Mouse (Mus musculus): ENCODE data around the gene Ppp1ca. TPM values are rescaled to one million over a fixed set of nuclear protein-coding genes. Genes with fewer than 3 reads are reported as not detected.

Gene Ppp1ca
- polyA plus RNA-seq, 1 experiment from 2014 or later = 780 TPM

DNA sequence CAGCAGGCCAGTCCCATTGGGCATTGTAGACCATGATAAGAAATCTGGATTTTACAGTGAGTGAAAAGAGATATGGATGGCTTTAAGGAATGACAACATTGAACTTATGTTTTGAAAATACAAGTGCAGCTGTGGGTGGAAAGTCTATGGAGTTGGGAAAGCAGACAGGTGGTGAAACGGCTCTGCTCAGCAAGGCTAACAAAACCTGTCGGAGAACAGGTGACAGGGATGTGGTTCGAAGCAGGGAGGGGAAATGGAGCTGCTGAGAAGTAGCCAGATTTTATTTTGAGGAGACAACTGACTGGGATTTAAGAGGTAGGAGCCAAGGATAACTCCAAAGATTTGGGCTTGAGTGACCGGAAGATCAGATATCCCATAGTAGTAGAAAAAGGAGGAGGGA, 42.7 kb downstream of the Ppp1ca start:
- no peaks in the 10 kb centered on the region for H3K9me3 ChIP-seq (ENCODE audit: control insufficient read depth, low read depth, low read length)
- no peak overlapping the region for H3K9ac ChIP-seq (replicated peaks; ENCODE audit: low read depth, low read length)
- H3K4me1 ChIP-seq (ENCODE audit: control insufficient read depth, insufficient read depth, low read length) = peaks cover 21% of the 10 kb centered on the region; the same call in 1 of the 2 replicates
- no peak overlapping the region for H3K27ac ChIP-seq (ENCODE audit: low read length)
- H3K4me2 ChIP-seq (replicated peaks; ENCODE audit: low read depth, low read length) = no peak overlapping the region
- WGBS = 75% methylated on average over 4 of the region's 4 CpGs
- no peak overlapping the region for H3K4me3 ChIP-seq (ENCODE audit: low read depth, low read length)
- no peak for ATAC-seq (ENCODE audit: insufficient number of reproducible peaks, insufficient read depth, low FRiP score, low read depth)
- H3K27me3 ChIP-seq (ENCODE audit: control insufficient read depth, insufficient read depth, low read length) = no peaks in the 10 kb centered on the region
- H3K36me3 ChIP-seq (ENCODE audit: control insufficient read depth, insufficient read depth, low read length) = no peaks in the 10 kb centered on the region

DNA sequence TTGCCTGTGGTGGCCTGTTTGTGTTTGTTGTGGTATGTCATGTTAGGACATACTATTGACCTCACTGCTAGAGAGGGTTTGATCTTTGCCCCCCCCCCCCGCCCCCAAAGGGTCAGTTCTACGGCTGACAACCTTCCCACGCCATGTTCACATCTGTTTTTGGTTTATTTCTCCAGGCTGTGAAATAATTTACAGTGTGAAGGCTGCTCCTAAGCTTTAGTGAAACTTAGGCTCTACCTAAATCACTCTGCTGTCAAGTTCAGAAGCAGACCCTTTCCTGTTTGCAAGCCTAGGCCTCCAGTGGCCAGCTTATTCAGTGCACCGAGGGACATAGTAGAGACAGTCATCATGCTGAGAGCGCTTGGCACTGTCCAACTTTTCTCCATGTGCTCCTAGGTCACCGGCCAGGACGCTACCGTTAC, 48.4 kb downstream of the Ppp1ca start:
- Histone ChIP-seq H3K36me3 (ENCODE audit: control insufficient read depth, insufficient read depth, low read length) (no peaks in the 10 kb centered on the region), H3K9ac (replicated peaks; ENCODE audit: low read depth, low read length) (no peak overlapping the region), H3K27me3 (ENCODE audit: control insufficient read depth, insufficient read depth, low read length) (no peaks in the 10 kb centered on the region), H3K4me1 (ENCODE audit: control insufficient read depth, insufficient read depth, low read length) (no peaks in the 10 kb centered on the region), H3K27ac (ENCODE audit: low read length) (no peak overlapping the region), H3K4me2 (replicated peaks; ENCODE audit: low read depth, low read length) (no peak overlapping the region), H3K4me3 (ENCODE audit: low read depth, low read length) (no peak overlapping the region), H3K9me3 (ENCODE audit: control insufficient read depth, low read depth, low read length) (no peaks in the 10 kb centered on the region)
- 51% methylated on average over 8 of the region's 8 CpGs for WGBS
- ATAC-seq (ENCODE audit: insufficient number of reproducible peaks, insufficient read depth, low FRiP score, low read depth) = no peak

- no peaks in the 10 kb centered on the region for H3K27me3 ChIP-seq (ENCODE audit: control insufficient read depth, insufficient read depth, low read length)
- H3K9ac ChIP-seq (replicated peaks; ENCODE audit: low read depth, low read length) = no peak overlapping the region
- ATAC-seq (ENCODE audit: insufficient number of reproducible peaks, insufficient read depth, low FRiP score, low read depth) = no peak
- no peaks in the 10 kb centered on the region for H3K36me3 ChIP-seq (ENCODE audit: control insufficient read depth, insufficient read depth, low read length)
- H3K9me3 ChIP-seq (ENCODE audit: control insufficient read depth, low read depth, low read length) = no peaks in the 10 kb centered on the region
- 59% methylated on average over 3 of the region's 3 CpGs for WGBS
- H3K4me2 ChIP-seq (replicated peaks; ENCODE audit: low read depth, low read length) = no peak overlapping the region
- H3K4me3 ChIP-seq (ENCODE audit: low read depth, low read length) = no peak overlapping the region
- H3K27ac ChIP-seq (ENCODE audit: low read length) = no peak overlapping the region
- H3K4me1 ChIP-seq (ENCODE audit: control insufficient read depth, insufficient read depth, low read length) = no peaks in the 10 kb centered on the region
Observed at GRCm38 (mm10) chr19:4242416-4242815, 50.6 kb downstream of the Ppp1ca start.

DNA sequence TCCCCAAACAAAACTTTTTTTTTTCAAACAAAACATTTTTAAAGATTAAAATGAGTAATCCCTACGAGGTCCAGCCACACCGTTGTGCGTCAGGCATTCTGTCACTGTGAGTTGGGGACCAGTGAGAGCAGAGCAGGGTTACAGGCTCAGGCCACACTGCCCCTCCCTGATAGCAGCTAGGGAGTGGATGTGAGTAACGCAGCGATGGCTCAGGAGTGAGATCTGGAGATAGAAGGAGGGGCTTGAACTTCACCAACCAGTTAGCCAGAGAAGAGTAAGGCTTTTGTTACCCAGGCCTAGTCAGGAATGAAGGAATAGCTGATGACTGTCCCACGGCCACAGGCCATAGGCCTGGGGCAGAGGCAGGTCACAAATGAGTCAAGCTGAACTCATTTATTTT, 52.9 kb downstream of the Ppp1ca start:
- Histone ChIP-seq H3K9ac (replicated peaks; ENCODE audit: low read depth, low read length) (no peak overlapping the region), H3K36me3 (ENCODE audit: control insufficient read depth, insufficient read depth, low read length) (no peaks in the 10 kb centered on the region), H3K4me2 (replicated peaks; ENCODE audit: low read depth, low read length) (no peak overlapping the region), H3K27ac (ENCODE audit: low read length) (no peak overlapping the region), H3K4me3 (ENCODE audit: low read depth, low read length) (no peak overlapping the region), H3K27me3 (ENCODE audit: control insufficient read depth, insufficient read depth, low read length) (no peaks in the 10 kb centered on the region), H3K9me3 (ENCODE audit: control insufficient read depth, low read depth, low read length) (no peaks in the 10 kb centered on the region), H3K4me1 (ENCODE audit: control insufficient read depth, insufficient read depth, low read length) (no peaks in the 10 kb centered on the region)
- WGBS = 81% methylated on average over 6 of the region's 6 CpGs
- ATAC-seq (ENCODE audit: insufficient number of reproducible peaks, insufficient read depth, low FRiP score, low read depth) = no peak

Small RNA genes lying within 50 kb of the gene (microRNA-seq; reads per million reads assigned to microRNA genes)
- not detected for gene Gm26115

Other genes with a start within 250 kb of the Ppp1ca start
- 0.09 TPM in 1 of 2 replicates, not detected in the other for gene Aldh3b3, start 233.4 kb upstream of the Ppp1ca start, polyA plus RNA-seq (2014; fragmentation: Nextera tagmentation; extraction: Ambion mirVana)
- gene Aldh3b2, start 219.7 kb upstream of the Ppp1ca start, polyA plus RNA-seq (2014; fragmentation: Nextera tagmentation; extraction: Ambion mirVana) = 11.7 and 14.4 TPM in 2 replicates
- 7.8 and 8.8 TPM in 2 replicates for gene Acy3, start 205.5 kb upstream of the Ppp1ca start, polyA plus RNA-seq (2014; fragmentation: Nextera tagmentation; extraction: Ambion mirVana)
- gene Tbx10, start 199.3 kb upstream of the Ppp1ca start, polyA plus RNA-seq (2014; fragmentation: Nextera tagmentation; extraction: Ambion mirVana) = not detected in 2 replicates
- gene Nudt8, start 191.5 kb upstream of the Ppp1ca start, polyA plus RNA-seq (2014; fragmentation: Nextera tagmentation; extraction: Ambion mirVana) = 30.9 and 42.2 TPM in 2 replicates
- gene Gm49405, start 191.4 kb upstream of the Ppp1ca start, polyA plus RNA-seq (2014; fragmentation: Nextera tagmentation; extraction: Ambion mirVana) = 3.3 TPM in 2 replicates
- gene Doc2g, start 188.8 kb upstream of the Ppp1ca start, polyA plus RNA-seq (2014; fragmentation: Nextera tagmentation; extraction: Ambion mirVana) = 4.5 TPM in 2 replicates
- 195 and 205 TPM in 2 replicates for gene Ndufv1, start 179.3 kb upstream of the Ppp1ca start, polyA plus RNA-seq (2014; fragmentation: Nextera tagmentation; extraction: Ambion mirVana)
- 635 and 672 TPM in 2 replicates for gene Gstp1, start 154.1 kb upstream of the Ppp1ca start, polyA plus RNA-seq (2014; fragmentation: Nextera tagmentation; extraction: Ambion mirVana)
- 10.4 and 18.0 TPM in 2 replicates for gene Gstp2, start 146.0 kb upstream of the Ppp1ca start, polyA plus RNA-seq (2014; fragmentation: Nextera tagmentation; extraction: Ambion mirVana)
- not detected in 2 replicates for gene Gstp3, start 132.5 kb upstream of the Ppp1ca start, polyA plus RNA-seq (2014; fragmentation: Nextera tagmentation; extraction: Ambion mirVana)
- gene Cabp2, start 110.5 kb upstream of the Ppp1ca start, polyA plus RNA-seq (2014; fragmentation: Nextera tagmentation; extraction: Ambion mirVana) = not detected in 2 replicates
- 74.1 and 91.0 TPM in 2 replicates for gene Cdk2ap2, start 94.9 kb upstream of the Ppp1ca start, polyA plus RNA-seq (2014; fragmentation: Nextera tagmentation; extraction: Ambion mirVana)
- 9.2 and 10.8 TPM in 2 replicates for gene Pitpnm1, start 92.1 kb upstream of the Ppp1ca start, polyA plus RNA-seq (2014; fragmentation: Nextera tagmentation; extraction: Ambion mirVana)
- gene Aip, start 66.2 kb upstream of the Ppp1ca start, polyA plus RNA-seq (2014; fragmentation: Nextera tagmentation; extraction: Ambion mirVana) = 95.3 and 101 TPM in 2 replicates
- not detected in 2 replicates for gene Gpr152, start 52.3 kb upstream of the Ppp1ca start, polyA plus RNA-seq (2014; fragmentation: Nextera tagmentation; extraction: Ambion mirVana)
- not detected in 2 replicates for gene Cabp4, start 48.0 kb upstream of the Ppp1ca start, polyA plus RNA-seq (2014; fragmentation: Nextera tagmentation; extraction: Ambion mirVana)
- gene Coro1b, start 43.4 kb upstream of the Ppp1ca start, polyA plus RNA-seq (2014; fragmentation: Nextera tagmentation; extraction: Ambion mirVana) = 149 and 152 TPM in 2 replicates
- 1.9 and 2.6 TPM in 2 replicates for gene Ptprcap, start 38.5 kb upstream of the Ppp1ca start, polyA plus RNA-seq (2014; fragmentation: Nextera tagmentation; extraction: Ambion mirVana)
- 35.8 and 38.9 TPM in 2 replicates for gene Rps6kb2, start 28.7 kb upstream of the Ppp1ca start, polyA plus RNA-seq (2014; fragmentation: Nextera tagmentation; extraction: Ambion mirVana)
- 0.90 and 1.3 TPM in 2 replicates for gene Carns1, start 16.6 kb upstream of the Ppp1ca start, polyA plus RNA-seq (2014; fragmentation: Nextera tagmentation; extraction: Ambion mirVana)
- gene Tbc1d10c, start 781 bp upstream of the Ppp1ca start, polyA plus RNA-seq (2014; fragmentation: Nextera tagmentation; extraction: Ambion mirVana) = 1.5 and 2.5 TPM in 2 replicates
- gene Rad9a, start 9.6 kb downstream of the Ppp1ca start, polyA plus RNA-seq (2014; fragmentation: Nextera tagmentation; extraction: Ambion mirVana) = 33.3 and 33.5 TPM in 2 replicates
- gene Clcf1, start 22.2 kb downstream of the Ppp1ca start, polyA plus RNA-seq (2014; fragmentation: Nextera tagmentation; extraction: Ambion mirVana) = 7.3 and 8.3 TPM in 2 replicates
- not detected in 2 replicates for gene AC109138.7, start 22.3 kb downstream of the Ppp1ca start, polyA plus RNA-seq (2014; fragmentation: Nextera tagmentation; extraction: Ambion mirVana)
- gene Pold4, start 39.8 kb downstream of the Ppp1ca start, polyA plus RNA-seq (2014; fragmentation: Nextera tagmentation; extraction: Ambion mirVana) = 25.5 and 26.3 TPM in 2 replicates
- 26.5 and 27.9 TPM in 2 replicates for gene Ssh3, start 77.1 kb downstream of the Ppp1ca start, polyA plus RNA-seq (2014; fragmentation: Nextera tagmentation; extraction: Ambion mirVana)
- gene Ankrd13d, start 91.1 kb downstream of the Ppp1ca start, polyA plus RNA-seq (2014; fragmentation: Nextera tagmentation; extraction: Ambion mirVana) = 10.4 and 13.0 TPM in 2 replicates
- gene Grk2, start 114.2 kb downstream of the Ppp1ca start, polyA plus RNA-seq (2014; fragmentation: Nextera tagmentation; extraction: Ambion mirVana) = 18.1 and 18.7 TPM in 2 replicates
- gene Kdm2a, start 206.2 kb downstream of the Ppp1ca start, polyA plus RNA-seq (2014; fragmentation: Nextera tagmentation; extraction: Ambion mirVana) = 56.4 and 58.2 TPM in 2 replicates
- gene Rhod, start 247.4 kb downstream of the Ppp1ca start, polyA plus RNA-seq (2014; fragmentation: Nextera tagmentation; extraction: Ambion mirVana) = 29.1 and 43.7 TPM in 2 replicates

All from stomach, embryonic 14.5 days (tissue).